Mouse (Mus musculus): ENCODE results near the gene Il22ra1. TPM values are rescaled to one million over a fixed set of nuclear protein-coding genes. Genes with fewer than 3 reads are reported as not detected.
A peak's percentile ranks its signal among the peaks of the same experiment; 100 is the strongest.
"Not testable (repeated sequence)": the region's sequence is repeated elsewhere in the genome, so short reads cannot be mapped to it uniquely, and the experiment has no call there.

The Il22ra1 gene
- polyA plus RNA-seq, 1 experiment from 2014 or later = not detected

GRCm38 (mm10) chr4:135704016-135704415, 24.0 kb upstream of the Il22ra1 start:
- ATAC-seq = no peak
- Histone ChIP-seq H3K27ac (no peak overlapping the region), H3K4me2 (replicated peaks) (no peak overlapping the region), H3K4me1 (replicated peaks) (no peaks in the 10 kb centered on the region), H3K36me3 (no peaks in the 10 kb centered on the region), H3K27me3 (peaks cover 4% of the 10 kb centered on the region; the same call in 1 of the 2 replicates), H3K9ac (replicated peaks) (no peak overlapping the region), H3K4me3 (replicated peaks) (no peak overlapping the region), H3K9me3 (no peaks in the 10 kb centered on the region)
- WGBS = 41% methylated on average over 6 of the region's 6 CpGs

DNA sequence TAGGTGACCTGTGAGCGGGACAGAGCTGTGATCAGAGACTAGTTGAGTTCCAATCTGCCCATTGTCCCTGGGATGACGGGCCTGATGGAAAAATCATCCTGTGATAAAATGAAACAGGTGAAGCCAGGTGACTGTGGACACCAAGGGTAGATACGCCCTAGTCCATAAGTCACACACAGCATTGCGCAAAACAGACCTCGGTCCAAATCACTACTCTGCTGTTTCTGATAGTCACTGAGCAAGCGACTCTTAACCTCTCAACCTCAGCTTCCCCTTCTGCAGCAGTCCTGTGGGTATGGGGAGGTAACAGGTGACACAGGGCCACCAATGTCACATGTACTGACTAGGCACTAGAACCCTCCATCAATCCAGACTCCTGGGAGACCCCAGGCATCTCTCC, 21.9 kb upstream of the Il22ra1 start:
- WGBS = 94% methylated on average over 6 of the region's 6 CpGs
- ATAC-seq = no peak
- Histone ChIP-seq H3K4me2 (replicated peaks) (no peak overlapping the region), H3K9me3 (no peaks in the 10 kb centered on the region), H3K36me3 (no peaks in the 10 kb centered on the region), H3K4me3 (replicated peaks) (no peak overlapping the region), H3K27ac (no peak overlapping the region), H3K27me3 (peaks cover 4% of the 10 kb centered on the region; the same call in 1 of the 2 replicates), H3K9ac (replicated peaks) (no peak overlapping the region), H3K4me1 (replicated peaks) (no peaks in the 10 kb centered on the region)

DNA sequence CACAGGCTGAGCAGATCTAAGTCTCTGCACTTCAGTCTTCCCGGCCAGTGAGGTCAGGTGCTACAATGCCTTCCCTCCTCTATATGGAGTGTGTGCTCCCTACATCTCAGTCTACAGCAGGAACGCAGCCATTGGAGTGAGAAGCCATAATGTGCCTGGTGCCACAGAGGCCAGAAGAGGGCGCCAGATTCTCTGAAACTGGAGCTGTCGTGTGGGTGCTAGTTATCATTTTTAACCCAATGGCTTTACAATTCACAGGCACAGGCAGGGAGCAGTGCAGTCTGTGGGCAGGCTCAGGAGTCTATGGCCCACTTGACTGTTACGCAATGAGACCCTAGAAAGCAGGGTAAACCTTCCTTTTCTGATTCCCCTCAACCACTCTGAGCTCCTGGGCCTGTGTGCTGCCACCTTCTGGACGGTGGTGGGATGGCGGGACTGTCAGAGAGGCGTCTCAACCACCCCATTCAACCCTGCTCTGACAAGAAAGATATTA, 18.9 kb upstream of the Il22ra1 start:
- peaks cover 4% of the 10 kb centered on the region; the same call in 1 of the 2 replicates for H3K27me3 ChIP-seq
- H3K9ac ChIP-seq (replicated peaks) = no peak overlapping the region
- H3K9me3 ChIP-seq = no peaks in the 10 kb centered on the region
- H3K4me2 ChIP-seq (replicated peaks) = peak overlapping the region; percentile 39
- H3K4me1 ChIP-seq (replicated peaks) = no peaks in the 10 kb centered on the region
- ATAC-seq = peak; percentile 34; the same call in 1 of the 2 replicates
- 8% methylated on average over 8 of the region's 8 CpGs for WGBS
- no peak overlapping the region for H3K4me3 ChIP-seq (replicated peaks)
- H3K36me3 ChIP-seq = no peaks in the 10 kb centered on the region
- no peak overlapping the region for H3K27ac ChIP-seq

GRCm38 (mm10) chr4:135709621-135710020, 18.4 kb upstream of the Il22ra1 start:
- no peak for ATAC-seq
- Histone ChIP-seq H3K9ac (replicated peaks) (no peak overlapping the region), H3K4me3 (replicated peaks) (no peak overlapping the region), H3K27me3 (peaks cover 4% of the 10 kb centered on the region; the same call in 1 of the 2 replicates), H3K4me1 (replicated peaks) (no peaks in the 10 kb centered on the region), H3K4me2 (replicated peaks) (no peak overlapping the region), H3K36me3 (no peaks in the 10 kb centered on the region), H3K9me3 (no peaks in the 10 kb centered on the region), H3K27ac (no peak overlapping the region)
- WGBS = 71% methylated on average over 11 of the region's 11 CpGs

- H3K36me3 ChIP-seq = no peaks in the 10 kb centered on the region
- H3K27ac ChIP-seq = no peak overlapping the region
- H3K4me1 ChIP-seq (replicated peaks) = no peaks in the 10 kb centered on the region
- no peak overlapping the region for H3K4me2 ChIP-seq (replicated peaks)
- peaks cover 4% of the 10 kb centered on the region; the same call in 1 of the 2 replicates for H3K27me3 ChIP-seq
- WGBS = 83% methylated on average over 3 of the region's 3 CpGs
- H3K9ac ChIP-seq (replicated peaks) = no peak overlapping the region
- no peak for ATAC-seq
- no peak overlapping the region for H3K4me3 ChIP-seq (replicated peaks)
- no peaks in the 10 kb centered on the region for H3K9me3 ChIP-seq
These were observed 17.6 kb upstream of the Il22ra1 start for GRCm38 (mm10) chr4:135710392-135710791.

DNA sequence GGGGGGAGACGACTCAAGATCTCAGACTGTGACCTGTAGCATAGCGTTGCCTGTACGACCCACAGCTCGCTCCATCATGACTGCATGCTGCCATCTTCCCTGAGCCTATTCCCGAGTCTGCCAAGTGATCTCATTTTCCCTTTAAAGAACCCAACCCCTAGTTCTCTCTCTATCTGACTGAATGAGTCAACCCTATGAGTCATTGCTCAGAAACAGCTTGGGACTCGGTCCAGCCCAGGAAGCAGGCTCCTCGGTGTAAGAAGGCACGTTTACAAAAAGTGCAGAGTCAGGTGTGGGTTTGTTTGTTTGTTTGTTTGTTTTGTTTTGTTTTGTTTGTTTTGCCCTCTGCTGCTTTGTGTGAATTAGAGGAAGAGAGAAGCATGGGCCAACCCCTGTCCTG, 13.2 kb upstream of the Il22ra1 start:
- H3K9me3 ChIP-seq = no peaks in the 10 kb centered on the region
- no peak overlapping the region for H3K27ac ChIP-seq
- no peak overlapping the region for H3K9ac ChIP-seq (replicated peaks)
- no peak for ATAC-seq
- no peaks in the 10 kb centered on the region for H3K27me3 ChIP-seq
- 95% methylated on average over 8 of the region's 8 CpGs for WGBS
- H3K4me2 ChIP-seq (replicated peaks) = no peak overlapping the region
- no peak overlapping the region for H3K4me3 ChIP-seq (replicated peaks)
- H3K4me1 ChIP-seq (replicated peaks) = no peaks in the 10 kb centered on the region
- H3K36me3 ChIP-seq = no peaks in the 10 kb centered on the region

GRCm38 (mm10) chr4:135716438-135716837, 11.5 kb upstream of the Il22ra1 start:
- not testable (repeated sequence) for H3K9me3 ChIP-seq; H3K4me1 ChIP-seq (replicated peaks); H3K9ac ChIP-seq (replicated peaks); H3K27me3 ChIP-seq; H3K36me3 ChIP-seq; ATAC-seq; H3K27ac ChIP-seq; H3K4me3 ChIP-seq (replicated peaks); H3K4me2 ChIP-seq (replicated peaks)
- WGBS = 95% methylated on average over 11 of the region's 11 CpGs

DNA sequence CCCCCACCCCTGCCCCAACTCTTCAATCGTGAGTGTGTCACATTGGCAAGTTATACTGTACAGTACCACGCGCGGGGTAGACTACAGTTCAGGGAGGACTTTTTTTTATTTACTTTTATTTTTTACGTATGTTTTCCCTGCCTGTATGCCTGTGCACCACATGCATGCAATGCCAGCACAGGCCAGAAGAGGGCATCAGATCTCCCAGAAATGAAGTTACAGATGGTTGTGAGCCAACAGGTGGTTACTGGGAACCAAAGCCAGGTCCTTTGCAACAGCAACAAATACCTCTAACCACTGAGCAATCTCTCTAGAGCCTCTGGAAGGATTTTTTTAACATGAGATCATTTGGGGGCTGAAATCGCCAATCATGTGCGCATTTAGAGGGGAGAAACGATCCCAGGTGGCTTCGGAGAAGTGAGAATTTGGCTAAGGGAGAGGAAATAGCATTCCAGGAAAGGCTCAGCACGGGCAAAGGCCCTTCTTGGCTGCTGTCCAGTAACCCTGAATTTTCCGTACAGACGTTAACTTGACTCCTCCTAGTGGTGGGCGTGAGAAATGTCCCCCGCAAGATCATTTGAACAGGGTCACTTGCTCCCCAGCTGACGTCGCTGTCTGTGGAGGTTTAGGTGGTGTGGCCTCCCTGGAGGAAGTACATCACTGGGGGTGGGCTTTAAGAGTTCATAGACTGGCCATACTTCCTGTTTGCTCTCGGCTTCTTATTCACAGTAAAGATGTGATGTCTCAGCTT, 5.3 kb upstream of the Il22ra1 start:
- no peaks in the 10 kb centered on the region for H3K36me3 ChIP-seq
- no peak overlapping the region for H3K27ac ChIP-seq
- H3K9ac ChIP-seq (replicated peaks) = no peak overlapping the region
- no peak for ATAC-seq
- 80% methylated on average over 17 of the region's 17 CpGs for WGBS
- H3K4me2 ChIP-seq (replicated peaks) = no peak overlapping the region
- no peak overlapping the region for H3K4me3 ChIP-seq (replicated peaks)
- H3K9me3 ChIP-seq = 0 out of 2 replicates have a peak, but pooled peaks cover 9% of the 10 kb centered on the region
- H3K27me3 ChIP-seq = no peaks in the 10 kb centered on the region
- no peaks in the 10 kb centered on the region for H3K4me1 ChIP-seq (replicated peaks)

DNA sequence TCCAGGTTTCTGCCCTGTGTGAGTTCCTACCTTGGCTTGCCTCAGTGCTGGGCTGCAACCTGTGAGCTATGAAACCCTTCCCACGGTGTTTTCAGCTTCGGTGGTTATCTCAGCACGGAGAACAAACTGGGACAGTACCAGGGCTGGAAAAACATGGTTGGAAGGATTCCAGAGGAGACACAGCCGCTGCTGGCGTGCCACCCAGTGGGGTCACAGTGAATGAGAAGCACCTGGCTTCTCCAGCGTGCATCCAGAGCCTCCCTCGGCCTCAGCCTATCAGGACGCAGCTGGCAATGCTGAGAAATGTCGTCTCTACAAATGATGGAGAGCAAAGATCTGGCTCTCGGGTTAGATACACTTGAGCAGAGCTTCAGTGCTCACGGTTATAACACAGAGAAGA, 1.6 kb upstream of the Il22ra1 start:
- no peak for ATAC-seq
- 86% methylated on average over 11 of the region's 11 CpGs for WGBS
- H3K4me3 ChIP-seq (replicated peaks) = no peak overlapping the region
- H3K9ac ChIP-seq (replicated peaks) = no peak overlapping the region
- H3K27me3 ChIP-seq = no peaks in the 10 kb centered on the region
- no peaks in the 10 kb centered on the region for H3K4me1 ChIP-seq (replicated peaks)
- H3K27ac ChIP-seq = no peak overlapping the region
- H3K9me3 ChIP-seq = no peaks in the 10 kb centered on the region
- H3K4me2 ChIP-seq (replicated peaks) = no peak overlapping the region
- H3K36me3 ChIP-seq = no peaks in the 10 kb centered on the region

- Histone ChIP-seq H3K4me2 (replicated peaks) (no peak overlapping the region), H3K9ac (replicated peaks) (no peak overlapping the region), H3K4me1 (replicated peaks) (no peaks in the 10 kb centered on the region), H3K27me3 (no peaks in the 10 kb centered on the region), H3K4me3 (replicated peaks) (no peak overlapping the region), H3K9me3 (no peaks in the 10 kb centered on the region), H3K36me3 (no peaks in the 10 kb centered on the region), H3K27ac (no peak overlapping the region)
- 84% methylated on average over 9 of the region's 9 CpGs for WGBS
- ATAC-seq = no peak
These were observed 2.2 kb downstream of the Il22ra1 start for GRCm38 (mm10) chr4:135730204-135730603.

- Histone ChIP-seq H3K36me3 (no peaks in the 10 kb centered on the region), H3K4me1 (replicated peaks) (no peaks in the 10 kb centered on the region), H3K4me3 (replicated peaks) (no peak overlapping the region), H3K4me2 (replicated peaks) (no peak overlapping the region), H3K9me3 (no peaks in the 10 kb centered on the region), H3K9ac (replicated peaks) (no peak overlapping the region), H3K27me3 (no peaks in the 10 kb centered on the region), H3K27ac (no peak overlapping the region)
- WGBS = 72% methylated on average over 8 of the region's 8 CpGs
- ATAC-seq = no peak
These were observed 3.0 kb downstream of the Il22ra1 start for GRCm38 (mm10) chr4:135730951-135731350.

GRCm38 (mm10) chr4:135733901-135734300, 5.9 kb downstream of the Il22ra1 start:
- 0 out of 2 replicates have a peak, but pooled peaks cover 5% of the 10 kb centered on the region for H3K4me1 ChIP-seq (replicated peaks)
- WGBS = 96% methylated on average over 14 of the region's 14 CpGs
- H3K4me3 ChIP-seq (replicated peaks) = no peak overlapping the region
- no peaks in the 10 kb centered on the region for H3K9me3 ChIP-seq
- no peaks in the 10 kb centered on the region for H3K27me3 ChIP-seq
- H3K9ac ChIP-seq (replicated peaks) = no peak overlapping the region
- no peak overlapping the region for H3K27ac ChIP-seq
- H3K36me3 ChIP-seq = no peaks in the 10 kb centered on the region
- no peak for ATAC-seq
- H3K4me2 ChIP-seq (replicated peaks) = no peak overlapping the region

Data from midbrain, embryonic 13.5 days (tissue).